Mouse (Mus musculus) embryonic fibroblast, embryonic 13.5 days (primary cell): ENCODE results near the gene Npat.

ENCODE experiments used
- CTCF ChIP-seq: IDR thresholded peaks from 2 replicates; pipeline ENCODE4 v1.5.1; 2011; ENCODE audit warnings: mild to moderate bottlenecking, control low read depth, low read length, moderate library complexity, borderline replicate concordance; ENCODE audit not compliant: insufficient read depth
- POLR2A ChIP-seq: IDR thresholded peaks from 2 replicates; pipeline ENCODE4 v1.6.1; 2011; ENCODE audit warnings: low read depth, mild to moderate bottlenecking, control low read depth, low read length, moderate library complexity

DNA sequence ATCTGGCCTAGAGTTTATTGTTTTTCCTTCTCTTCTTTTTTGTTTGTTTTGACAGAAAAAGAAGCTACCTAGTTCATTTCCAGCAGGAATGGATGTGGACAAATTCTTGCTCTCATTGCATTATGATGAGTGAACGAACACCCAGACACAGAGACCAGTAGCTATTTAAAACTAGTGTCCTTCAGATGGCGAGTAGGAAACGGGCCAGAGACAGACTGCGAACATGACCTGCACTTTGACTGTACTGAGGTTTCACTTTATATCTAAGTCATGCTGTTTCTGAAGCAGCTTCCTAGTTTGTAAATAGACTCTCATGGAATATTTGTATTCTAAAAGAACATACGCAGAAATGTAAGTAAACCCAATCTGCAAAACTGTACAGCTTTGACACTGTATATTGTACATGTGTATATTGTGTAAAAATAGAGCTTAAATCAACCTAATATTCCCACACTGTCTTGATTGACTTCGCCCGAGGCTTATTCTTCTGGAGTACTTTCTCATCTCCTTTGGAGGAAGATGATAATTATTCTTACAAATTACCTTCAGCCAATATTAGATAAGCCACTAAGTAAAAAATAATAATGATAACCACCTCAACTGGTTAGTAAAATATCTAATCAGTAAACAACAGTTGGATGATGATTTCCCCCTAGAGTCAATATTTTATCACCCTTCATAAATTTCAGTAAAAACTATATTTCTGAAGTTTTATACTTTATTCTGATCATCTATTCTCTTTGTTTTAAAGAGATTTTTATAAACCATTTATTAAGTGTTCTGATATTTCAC, 35.9 kb downstream of the Npat start:
- TF ChIP-seq CTCF, result no peak
- no peak for TF ChIP-seq POLR2A
